Mouse (Mus musculus): ENCODE measurements around the gene Egr4.
A peak's percentile ranks its signal among the peaks of the same experiment; 100 is the strongest.

Egr4 gene

DNA sequence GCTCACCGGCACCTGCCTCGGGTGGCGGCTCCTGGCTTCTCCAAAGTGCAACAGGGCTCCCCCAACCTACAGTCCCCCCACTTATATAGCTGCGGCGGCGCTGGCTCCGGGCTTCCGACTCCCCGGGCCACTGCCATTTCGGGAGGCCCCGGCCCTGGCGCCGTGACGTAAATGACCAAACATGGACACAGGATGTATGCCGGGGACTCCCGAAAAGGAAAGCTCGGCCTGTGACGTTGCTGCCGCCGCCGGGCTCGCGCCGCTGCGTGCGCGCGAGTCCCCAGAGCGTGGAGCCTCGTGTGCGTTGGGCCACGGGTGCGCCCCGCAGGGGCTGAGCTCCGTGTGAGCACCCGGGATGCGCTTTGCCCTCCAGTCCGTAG is at the start of gene Egr4:
Egr4 (minus strand) TSS at position 59 of the 380 bp plus-strand sequence.
- no peak for DNase-seq (ENCODE audit: low spot score)

- DNase-seq (ENCODE audit: low spot score): no peak
Measured at GRCm38 (mm10) chr6:85562374-85562773, 49.0 kb upstream of the Egr4 start.

DNA sequence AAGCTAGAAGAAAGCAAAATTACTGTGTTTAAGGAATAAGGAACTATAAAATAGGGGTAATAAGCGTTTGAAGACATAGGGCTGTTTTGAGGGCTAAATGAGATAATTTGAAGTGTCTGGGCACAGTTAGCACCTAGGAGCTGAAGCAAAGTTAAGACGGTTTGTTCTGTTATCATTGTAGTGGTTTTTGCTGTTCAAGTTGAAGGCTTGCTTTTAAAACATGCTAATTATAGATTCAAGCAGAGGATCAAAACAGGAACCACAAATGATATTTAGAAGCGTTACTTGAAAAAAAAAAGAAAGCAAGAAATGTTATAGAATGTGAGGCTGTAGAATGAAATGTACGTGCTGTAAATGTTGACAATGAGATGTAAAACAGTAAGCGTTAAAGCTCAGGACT is 34.3 kb upstream of the Egr4 start:
- no peak for DNase-seq (ENCODE audit: low spot score)

DNA sequence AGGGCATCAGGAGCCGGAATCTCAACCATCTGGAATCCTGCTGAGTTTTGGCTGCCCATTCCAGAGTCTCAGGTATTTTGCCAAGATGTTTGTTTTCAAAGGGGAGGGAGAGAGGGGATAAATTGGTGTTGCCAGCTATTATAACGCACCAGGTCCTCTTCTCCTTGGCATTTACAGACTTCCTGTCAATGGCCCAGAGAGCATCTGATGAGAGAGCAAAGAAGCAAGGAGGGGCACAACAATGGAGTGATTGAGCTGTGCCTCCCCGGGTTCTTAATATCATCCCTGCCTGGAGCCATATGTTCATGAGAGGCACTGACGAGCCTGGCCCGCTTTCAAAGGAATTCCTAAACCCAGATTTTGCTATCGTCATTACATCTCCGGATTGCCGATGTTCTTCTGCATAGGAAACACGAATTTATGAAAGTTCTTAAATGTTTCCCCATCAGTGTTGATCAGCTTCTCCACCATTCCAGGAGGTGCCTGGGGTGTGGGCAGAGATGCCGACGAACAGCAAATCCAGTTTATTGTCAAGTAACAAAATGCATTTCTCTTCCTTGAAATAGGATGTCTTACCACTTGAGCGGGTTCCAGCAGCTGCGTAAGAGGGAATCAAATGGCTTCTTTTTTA is 31.0 kb upstream of the Egr4 start:
- no peak for DNase-seq (ENCODE audit: low spot score)

DNA sequence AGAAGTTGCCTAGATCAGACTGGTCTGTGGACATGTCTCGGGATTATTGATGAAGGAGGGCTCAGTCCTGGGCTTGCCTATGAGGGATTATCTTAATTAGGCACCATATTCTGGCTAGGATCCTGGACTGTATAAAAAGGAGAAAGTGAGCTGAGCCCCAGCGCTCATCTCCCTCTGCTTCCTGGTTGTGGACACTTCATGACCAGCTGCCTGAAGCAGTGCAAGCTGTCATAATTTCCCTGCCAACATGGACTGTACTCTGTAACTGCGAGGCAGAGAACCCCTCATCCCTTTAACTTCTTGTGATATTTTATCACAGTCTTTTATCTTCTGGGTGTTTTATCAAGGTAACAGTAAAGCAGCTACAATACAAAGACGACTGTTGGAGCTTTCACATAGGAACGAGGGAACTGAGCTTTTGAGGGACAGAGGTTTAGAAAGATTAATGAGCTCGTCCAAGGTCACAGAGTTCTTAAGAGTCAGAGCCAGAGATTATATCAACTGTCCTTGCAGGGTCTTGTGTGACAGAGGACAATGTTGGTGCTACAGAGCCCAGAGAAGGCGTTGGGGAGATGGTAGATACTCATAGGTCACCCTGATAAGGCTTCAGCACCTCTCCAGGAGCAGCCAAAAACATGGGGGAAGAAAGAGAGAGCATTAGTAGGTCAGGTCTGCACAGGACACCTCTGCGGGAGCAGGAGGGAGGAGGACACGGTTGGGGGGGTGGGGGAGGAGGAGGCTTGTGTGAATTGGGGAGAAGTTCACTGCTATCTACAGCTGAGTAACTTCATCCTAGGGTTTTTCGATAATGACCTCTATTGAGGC is 30.2 kb upstream of the Egr4 start:
- no peak for DNase-seq (ENCODE audit: low spot score)

DNA sequence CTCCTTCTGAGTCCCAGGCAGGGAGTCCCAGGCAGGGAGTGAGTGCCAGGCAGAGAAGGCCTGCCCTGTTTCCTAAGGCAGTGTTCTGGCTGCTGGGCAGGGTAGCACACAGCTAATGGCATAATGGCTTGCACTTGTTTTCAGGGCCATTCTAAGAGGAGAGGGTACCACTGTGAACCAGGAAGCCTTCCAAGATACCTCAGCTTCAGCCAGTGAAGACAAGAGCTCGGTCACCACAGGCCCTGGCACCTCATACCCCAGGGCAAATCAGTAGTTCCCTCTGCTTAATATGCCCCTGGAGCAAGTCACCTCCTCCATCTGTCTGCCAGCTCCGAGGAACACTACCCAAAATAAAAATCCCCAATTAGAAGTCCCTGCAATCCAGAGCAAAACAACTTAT is 9.4 kb upstream of the Egr4 start:
- no peak for DNase-seq (ENCODE audit: low spot score)

DNA sequence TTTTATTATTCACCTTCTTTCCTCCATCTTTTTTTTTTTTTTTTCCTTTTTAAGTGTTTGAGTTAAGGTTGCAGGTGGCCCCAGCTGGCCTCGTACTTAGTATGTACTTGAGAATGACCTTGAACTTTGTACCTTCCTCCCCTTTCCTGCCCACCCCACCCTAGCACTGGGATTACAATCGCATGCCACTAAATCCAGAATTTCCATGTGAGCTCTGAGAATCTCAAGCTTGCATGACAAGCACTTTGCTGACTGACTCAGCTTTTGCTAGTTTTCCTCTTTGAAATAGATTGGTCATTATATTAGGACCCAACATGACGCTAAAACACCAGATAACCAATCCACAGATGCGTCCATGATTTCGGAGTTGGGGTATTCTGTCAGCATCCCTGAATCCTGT is 8.6 kb upstream of the Egr4 start:
- no peak for DNase-seq (ENCODE audit: low spot score)

- no peak for DNase-seq (ENCODE audit: low spot score)
Measured at GRCm38 (mm10) chr6:85518091-85518693, 4.8 kb upstream of the Egr4 start.

DNA sequence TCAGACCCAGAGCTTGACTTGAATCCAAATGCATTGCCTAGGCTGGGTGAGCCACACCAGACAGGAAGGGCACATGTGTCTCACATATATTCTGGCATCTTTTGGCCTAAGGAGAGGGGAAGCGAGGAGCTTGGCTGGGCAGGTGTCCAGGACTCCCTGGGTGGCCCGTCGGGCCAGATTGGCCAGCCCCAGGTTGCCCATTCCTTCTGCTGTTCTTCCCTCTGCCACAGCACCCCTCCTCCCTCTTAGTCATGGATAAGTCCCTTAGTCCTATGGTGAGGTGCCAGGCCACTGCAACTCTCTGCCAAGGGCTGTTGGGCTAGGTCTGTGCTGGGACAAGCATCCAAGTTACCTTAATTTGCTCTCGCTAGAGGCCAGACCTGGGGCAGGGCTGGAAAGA is 2.6 kb upstream of the Egr4 start:
- DNase-seq (ENCODE audit: low spot score): no peak

GRCm38 (mm10) chr6:85512577-85513530 is 535 bp downstream of the Egr4 start:
- DNase-seq (ENCODE audit: low spot score): no peak

DNA sequence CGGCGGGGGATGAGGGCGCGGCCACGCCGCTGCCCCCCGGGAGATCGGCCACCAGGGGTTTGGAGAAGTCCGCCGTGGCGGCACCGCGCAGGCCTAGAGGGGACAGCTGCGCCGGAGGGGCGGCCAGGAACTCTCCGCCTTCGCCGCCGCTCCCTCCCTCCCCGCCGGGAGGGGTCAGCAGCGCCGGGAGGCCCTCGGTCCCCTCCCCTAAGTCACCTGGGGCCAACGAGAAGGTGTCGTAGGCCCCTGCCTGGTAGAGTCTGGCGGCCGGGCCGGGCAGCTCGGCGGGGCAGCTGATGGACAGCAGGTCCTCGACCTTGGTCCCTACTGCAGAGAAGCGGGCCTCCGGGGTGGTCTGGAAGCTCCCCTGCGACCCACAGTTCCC is 1.3 kb downstream of the Egr4 start:
- no peak for DNase-seq (ENCODE audit: low spot score)

DNA sequence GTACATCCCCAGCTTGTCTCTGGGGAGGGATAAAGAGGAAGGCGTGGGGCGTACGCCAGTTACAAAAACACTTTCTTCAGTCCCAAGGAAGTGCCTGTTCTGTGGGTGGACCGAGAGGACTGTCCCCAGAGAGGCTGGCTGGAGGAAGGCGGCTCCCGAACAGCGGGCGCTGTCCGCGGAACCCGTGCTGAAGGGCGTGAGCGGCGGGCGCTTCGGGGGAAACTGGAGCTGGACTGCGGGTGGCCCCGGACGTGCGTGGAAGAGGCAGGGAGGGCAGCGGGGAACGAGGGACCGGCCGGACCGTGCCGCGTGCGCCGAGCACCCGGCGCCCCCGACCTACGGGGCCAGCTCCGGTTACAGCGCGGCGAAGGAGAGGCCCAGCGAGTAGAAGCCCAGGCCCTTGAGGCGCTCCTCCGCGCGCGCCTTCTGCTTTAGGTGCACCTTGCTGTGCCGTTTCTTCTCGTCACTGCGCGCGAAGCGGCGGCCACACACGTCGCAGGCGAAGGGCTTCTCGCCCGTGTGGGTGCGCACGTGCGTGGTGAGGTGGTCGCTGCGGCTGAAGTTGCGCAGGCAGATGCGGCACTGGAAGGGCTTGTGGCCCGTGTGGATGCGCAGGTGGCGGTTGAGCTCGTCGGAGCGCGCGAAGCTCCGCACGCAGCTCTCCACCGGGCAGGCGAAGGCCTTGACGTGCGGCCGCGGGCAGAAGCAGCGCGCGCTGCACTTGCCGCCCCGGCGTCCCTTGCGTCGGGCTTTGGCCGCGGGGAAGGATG is 1.9 kb downstream of the Egr4 start:
- peak; percentile 63 for DNase-seq (ENCODE audit: low spot score)

GRCm38 (mm10) chr6:85510476-85510875 is 2.9 kb downstream of the Egr4 start:
- peak; percentile 24 for DNase-seq (ENCODE audit: low spot score)

- DNase-seq (ENCODE audit: low spot score): no peak
Measured at GRCm38 (mm10) chr6:85508602-85509001, 4.8 kb downstream of the Egr4 start.

DNA sequence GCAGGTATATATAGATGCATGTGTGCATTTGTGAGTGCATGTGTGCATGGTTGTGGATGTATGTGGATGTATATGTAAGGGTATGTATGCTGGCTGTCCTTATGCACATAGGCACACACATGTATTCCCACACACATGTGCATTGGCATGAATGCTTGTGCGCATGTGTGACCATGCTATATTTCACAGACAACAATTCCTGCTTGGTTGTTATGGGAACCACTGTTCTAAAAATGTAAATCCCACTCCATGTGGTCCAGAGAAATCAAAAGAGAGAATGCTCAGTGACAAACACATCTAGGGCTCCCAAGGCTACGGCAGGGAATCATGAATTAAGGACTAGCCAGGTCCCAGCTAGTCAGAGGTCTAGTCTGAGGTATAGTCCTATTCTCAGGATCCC is 8.5 kb downstream of the Egr4 start:
- no peak for DNase-seq (ENCODE audit: low spot score)

DNA sequence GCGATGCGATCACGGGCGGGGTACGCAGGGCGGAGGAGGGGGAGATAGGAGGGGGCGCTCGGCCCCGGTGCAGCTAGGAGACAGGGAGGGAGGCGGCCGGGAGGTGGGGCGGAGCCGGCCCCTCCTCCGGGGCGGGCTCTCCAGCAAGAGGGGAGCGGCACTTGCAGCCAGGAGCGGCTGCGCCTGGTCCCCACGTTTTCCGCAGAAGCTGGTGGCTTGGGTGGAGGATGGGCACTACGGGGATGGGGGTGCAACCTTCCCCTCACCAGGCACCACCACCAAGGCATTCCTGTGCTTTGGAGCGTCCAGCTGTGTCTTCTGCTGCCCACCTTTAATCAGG is 10.5 kb downstream of the Egr4 start, which contains the start of gene Fbxo41:
Fbxo41 (minus strand) TSS at position 84 of the 340 bp plus-strand sequence.
- DNase-seq (ENCODE audit: low spot score): no peak

- no peak for DNase-seq (ENCODE audit: low spot score)
Measured at GRCm38 (mm10) chr6:85502103-85502910, 11.1 kb downstream of the Egr4 start.

- DNase-seq (ENCODE audit: low spot score): no peak
Measured at GRCm38 (mm10) chr6:85501571-85502102, 11.8 kb downstream of the Egr4 start.

DNA sequence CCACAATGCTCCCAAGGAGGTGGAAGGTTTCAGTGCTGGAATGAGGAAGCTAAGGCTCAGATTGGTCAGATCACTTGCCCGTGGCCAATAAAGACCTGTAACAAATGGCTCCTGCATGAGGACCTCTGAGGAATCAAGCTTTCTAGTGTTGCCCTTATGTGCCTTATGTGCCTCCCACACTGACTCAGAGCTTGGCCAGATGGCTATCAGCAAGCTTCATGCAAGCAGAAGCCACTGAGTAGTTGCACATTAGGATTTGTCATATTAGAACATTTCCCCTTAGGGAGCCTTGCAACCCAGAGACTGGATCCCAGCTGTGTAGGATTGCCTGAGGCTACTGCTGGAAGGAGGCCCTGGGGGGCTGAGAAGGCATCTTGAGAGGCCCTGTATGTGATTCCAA is 13.0 kb downstream of the Egr4 start:
- no peak for DNase-seq (ENCODE audit: low spot score)

- DNase-seq (ENCODE audit: low spot score): no peak
Measured at GRCm38 (mm10) chr6:85498147-85498546, 15.2 kb downstream of the Egr4 start.
